Mouse (Mus musculus) hindbrain, embryonic 10.5 days (tissue): ENCODE data around the gene Ugp2. TPM values are rescaled to one million over a fixed set of nuclear protein-coding genes. Genes with fewer than 3 reads are reported as not detected.

ENCODE experiments used
- DNase-seq: peaks from one replicate; pipeline ENCODE4 v3.0.0-alpha.2; 2017; ENCODE audit warnings: low spot score
- H3K27ac ChIP-seq: fragments of 300-500 bp; sonication (generic); 2 replicates; pipeline ENCODE4 v1.5.1; 2016; ENCODE audit warnings: mild to moderate bottlenecking, moderate library complexity
- H3K27me3 ChIP-seq: fragments of 300-500 bp; sonication (generic); 2 replicates; pipeline ENCODE4 v1.6.1; 2016; ENCODE audit warnings: mild to moderate bottlenecking; ENCODE audit not compliant: poor library complexity, insufficient read depth, severe bottlenecking
- H3K36me3 ChIP-seq: fragments of 300-500 bp; sonication (generic); 2 replicates; pipeline ENCODE4 v1.6.1; 2016; ENCODE audit warnings: mild to moderate bottlenecking, moderate library complexity
- H3K4me1 ChIP-seq: fragments of 300-500 bp; sonication (generic); replicated peaks from 2 replicates; pipeline ENCODE4 v1.6.1; 2016; ENCODE audit warnings: mild to moderate bottlenecking
- H3K4me3 ChIP-seq: fragments of 300-500 bp; sonication (generic); 2 replicates; pipeline ENCODE4 v1.5.1; 2016; ENCODE audit warnings: mild to moderate bottlenecking, moderate library complexity
- H3K9me3 ChIP-seq: fragments of 300-500 bp; sonication (generic); 2 replicates; pipeline ENCODE4 v1.6.1; 2016; ENCODE audit warnings: mild to moderate bottlenecking, moderate library complexity
- WGBS: fragments of 180-500 bp; shearing (Covaris S2); methylation state at CpG from one replicate; pipeline ENCODE4 v1.1.7; 2016; 5-methylcytosine and 5-hydroxymethylcytosine counted together
- polyA plus RNA-seq: library from polyadenylated mRNA; unstranded; fragments of >200 nt; fragmentation: Nextera tagmentation; extraction: Ambion mirVana; gene quantifications from 2 replicates; pipeline ENCODE4 v1.2.1, GENCODE M21; 2016

Ugp2 gene
- polyA plus RNA-seq, 1 experiment from 2014 or later: 55.7 TPM

- no peak for DNase-seq
- Histone ChIP-seq H3K4me1 (peaks cover 24% of the 10 kb centered on the region), H3K36me3 (no peaks in the 10 kb centered on the region), H3K27me3 (no peaks in the 10 kb centered on the region), H3K27ac (0 out of 2 replicates have a peak overlapping the region, but pooled peaks have one; percentile 16), H3K9me3 (no peaks in the 10 kb centered on the region), H3K4me3 (peak overlapping the region; percentile 79)
- 31% methylated on average over 9 of the region's 9 CpGs for WGBS
These were observed 1.6 kb downstream of the Ugp2 start for GRCm38 (mm10) chr11:21369248-21370016.

- H3K9me3 ChIP-seq: no peaks in the 10 kb centered on the region
- no peak overlapping the region for H3K27ac ChIP-seq
- peak overlapping the region; percentile 79 for H3K4me3 ChIP-seq
- WGBS: 61% methylated on average over 7 of the region's 7 CpGs
- no peaks in the 10 kb centered on the region for H3K36me3 ChIP-seq
- peaks cover 24% of the 10 kb centered on the region for H3K4me1 ChIP-seq
- DNase-seq: no peak
- no peaks in the 10 kb centered on the region for H3K27me3 ChIP-seq
These were observed 2.5 kb downstream of the Ugp2 start for GRCm38 (mm10) chr11:21368466-21368865.

DNA sequence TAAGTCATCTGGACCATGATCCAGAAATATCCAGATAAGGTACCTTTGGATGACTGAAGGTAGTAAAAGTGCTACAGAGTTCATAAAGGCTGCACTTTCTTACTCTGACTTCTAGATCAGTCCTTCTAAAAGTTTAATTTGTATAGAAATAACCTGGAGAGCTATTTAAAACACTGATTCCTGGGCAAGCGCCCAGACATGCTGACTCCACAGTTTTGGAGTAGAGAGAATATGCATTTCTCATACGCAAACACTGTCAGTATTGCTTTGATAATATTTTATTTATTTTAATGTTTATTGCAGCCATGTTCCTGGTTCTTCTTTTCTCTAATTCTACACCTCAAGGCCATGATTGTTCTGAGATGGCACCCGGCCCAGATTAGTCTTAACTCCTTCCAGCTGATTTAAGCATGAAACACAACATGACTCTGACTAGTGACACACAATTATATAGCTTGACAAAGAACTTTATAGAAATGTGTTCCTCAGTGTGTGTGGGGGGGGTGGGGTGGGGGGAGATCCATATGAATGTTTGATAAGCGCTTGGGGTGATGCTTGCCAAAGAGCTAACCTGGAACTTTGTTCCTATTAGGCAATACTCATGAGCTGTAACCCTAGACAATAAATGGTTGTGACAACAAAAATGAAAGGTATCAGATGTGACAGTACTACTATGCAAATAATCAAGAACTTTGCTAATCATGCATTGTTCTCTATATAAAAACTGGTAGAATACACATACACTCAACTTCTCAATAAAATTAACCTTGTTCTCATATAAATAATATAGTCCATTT lies 7.7 kb downstream of the Ugp2 start:
- Histone ChIP-seq H3K27ac (no peak overlapping the region), H3K4me1 (peaks cover 2% of the 10 kb centered on the region), H3K9me3 (no peaks in the 10 kb centered on the region), H3K27me3 (no peaks in the 10 kb centered on the region), H3K36me3 (no peaks in the 10 kb centered on the region), H3K4me3 (no peak overlapping the region)
- no peak for DNase-seq
- WGBS: 96% methylated on average over 4 of the region's 4 CpGs

DNA sequence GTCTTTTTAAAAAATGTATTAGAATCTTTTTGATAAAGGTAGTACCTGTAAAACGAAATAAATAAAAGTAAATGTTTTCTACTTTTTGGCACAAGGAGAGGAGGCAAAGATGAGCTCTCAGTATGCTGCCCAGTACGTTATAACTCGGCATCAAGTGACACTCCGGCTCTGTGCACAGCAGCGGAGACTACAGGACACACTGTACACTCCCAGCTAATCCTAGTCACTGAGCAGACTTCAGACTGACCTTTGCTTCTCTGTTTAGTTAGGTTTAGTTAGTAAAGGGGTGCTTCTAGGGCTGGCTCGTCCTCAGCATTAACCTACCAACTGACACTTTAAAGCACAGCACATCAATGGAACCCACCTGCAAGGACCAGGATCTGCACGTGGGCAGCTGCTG lies 19.7 kb downstream of the Ugp2 start:
- DNase-seq: no peak
- no peak overlapping the region for H3K4me3 ChIP-seq
- no peaks in the 10 kb centered on the region for H3K27me3 ChIP-seq
- 93% methylated on average over 7 of the region's 7 CpGs for WGBS
- no peaks in the 10 kb centered on the region for H3K9me3 ChIP-seq
- no peak overlapping the region for H3K27ac ChIP-seq
- H3K4me1 ChIP-seq: no peaks in the 10 kb centered on the region
- H3K36me3 ChIP-seq: peaks cover 28% of the 10 kb centered on the region

DNA sequence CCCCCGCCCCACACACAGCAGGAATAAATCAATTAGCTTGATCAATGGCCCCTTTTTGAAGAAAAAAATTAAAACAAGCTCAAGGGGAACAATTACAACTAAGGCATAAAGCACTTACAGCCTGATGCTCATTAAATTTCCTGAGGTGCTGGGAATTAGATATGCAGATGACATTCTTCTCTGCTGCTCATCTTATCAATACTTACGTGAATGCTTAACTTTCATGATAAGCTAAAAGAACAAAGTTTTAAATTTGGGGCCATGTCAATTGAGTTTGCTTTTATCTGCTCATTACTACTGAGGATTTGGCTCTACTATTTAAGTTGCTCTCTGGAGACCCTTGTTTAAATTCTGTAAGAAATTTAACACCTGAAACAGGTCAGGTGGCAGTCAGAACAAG lies 22.1 kb downstream of the Ugp2 start:
- no peak for DNase-seq
- 85% methylated on average over 2 of the region's 2 CpGs for WGBS
- no peak overlapping the region for H3K4me3 ChIP-seq
- no peaks in the 10 kb centered on the region for H3K9me3 ChIP-seq
- peaks cover 33% of the 10 kb centered on the region for H3K36me3 ChIP-seq
- H3K4me1 ChIP-seq: no peaks in the 10 kb centered on the region
- H3K27ac ChIP-seq: no peak overlapping the region
- no peaks in the 10 kb centered on the region for H3K27me3 ChIP-seq

GRCm38 (mm10) chr11:21346020-21346419 lies 25.0 kb downstream of the Ugp2 start:
- no peak for DNase-seq
- H3K4me3 ChIP-seq: no peak overlapping the region
- H3K9me3 ChIP-seq: no peaks in the 10 kb centered on the region
- 93% methylated on average over 3 of the region's 3 CpGs for WGBS
- H3K4me1 ChIP-seq: no peaks in the 10 kb centered on the region
- H3K27ac ChIP-seq: no peak overlapping the region
- H3K27me3 ChIP-seq: no peaks in the 10 kb centered on the region
- peaks cover 28% of the 10 kb centered on the region for H3K36me3 ChIP-seq

- DNase-seq: no peak
- WGBS: 94% methylated on average over 5 of the region's 5 CpGs
- no peaks in the 10 kb centered on the region for H3K4me1 ChIP-seq
These were observed 27.5 kb downstream of the Ugp2 start for GRCm38 (mm10) chr11:21343490-21343889.

DNA sequence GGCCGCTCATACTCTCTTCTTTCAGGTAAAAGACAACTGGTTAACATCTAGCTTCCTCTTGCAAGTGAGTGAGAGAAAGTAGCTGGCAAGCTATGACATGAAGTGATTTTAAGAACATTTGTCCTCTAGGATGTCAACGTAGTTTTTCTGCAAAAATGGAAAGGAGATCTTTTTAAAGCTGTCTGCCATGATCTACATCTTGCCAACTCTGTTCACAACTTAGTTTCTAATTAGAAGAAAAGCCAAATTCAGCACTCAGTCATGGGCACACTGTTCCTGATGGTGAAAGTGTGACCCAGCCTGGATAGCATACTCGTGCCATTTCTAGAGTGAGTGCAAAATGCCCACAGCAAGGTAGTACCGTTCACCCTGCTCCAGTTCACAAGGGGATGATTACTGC lies 31.9 kb downstream of the Ugp2 start:
- Histone ChIP-seq H3K36me3 (peaks cover 12% of the 10 kb centered on the region), H3K9me3 (no peaks in the 10 kb centered on the region), H3K4me3 (no peak overlapping the region), H3K4me1 (no peaks in the 10 kb centered on the region), H3K27me3 (no peaks in the 10 kb centered on the region), H3K27ac (no peak overlapping the region)
- no peak for DNase-seq
- WGBS: 92% methylated on average over 4 of the region's 4 CpGs

More at GRCm38 (mm10) chr11:21343490-21343889, 27.5 kb downstream of the Ugp2 start:
- no peak overlapping the region for H3K27ac ChIP-seq
- no peak overlapping the region for H3K4me3 ChIP-seq
- H3K9me3 ChIP-seq: no peaks in the 10 kb centered on the region
- H3K36me3 ChIP-seq: peaks cover 28% of the 10 kb centered on the region
- no peaks in the 10 kb centered on the region for H3K27me3 ChIP-seq

DNA sequence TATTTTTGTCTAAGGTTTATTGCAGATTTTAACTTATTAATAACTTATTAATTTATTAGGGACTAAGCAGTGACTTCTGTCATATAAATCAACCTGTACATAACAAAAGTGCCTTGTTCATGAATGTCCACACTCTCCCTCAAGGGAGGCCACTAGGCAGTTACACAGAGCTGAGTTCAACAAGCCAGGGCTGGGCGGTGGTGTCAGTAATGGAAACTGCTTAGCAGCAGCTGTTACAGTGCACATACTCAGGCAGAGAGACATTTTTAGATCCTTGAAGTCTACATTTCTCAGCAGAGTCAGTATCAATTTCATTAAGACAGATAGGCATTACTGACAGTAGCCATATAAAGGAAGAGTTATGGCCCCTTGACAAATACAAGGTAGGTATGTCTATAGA lies 33.1 kb downstream of the Ugp2 start:
- Histone ChIP-seq H3K4me1 (no peaks in the 10 kb centered on the region), H3K4me3 (no peak overlapping the region), H3K27ac (no peak overlapping the region), H3K36me3 (peaks cover 7% of the 10 kb centered on the region), H3K9me3 (no peaks in the 10 kb centered on the region), H3K27me3 (no peaks in the 10 kb centered on the region)
- DNase-seq: no peak
- 86% methylated on average over 1 of the region's 1 CpGs for WGBS

DNA sequence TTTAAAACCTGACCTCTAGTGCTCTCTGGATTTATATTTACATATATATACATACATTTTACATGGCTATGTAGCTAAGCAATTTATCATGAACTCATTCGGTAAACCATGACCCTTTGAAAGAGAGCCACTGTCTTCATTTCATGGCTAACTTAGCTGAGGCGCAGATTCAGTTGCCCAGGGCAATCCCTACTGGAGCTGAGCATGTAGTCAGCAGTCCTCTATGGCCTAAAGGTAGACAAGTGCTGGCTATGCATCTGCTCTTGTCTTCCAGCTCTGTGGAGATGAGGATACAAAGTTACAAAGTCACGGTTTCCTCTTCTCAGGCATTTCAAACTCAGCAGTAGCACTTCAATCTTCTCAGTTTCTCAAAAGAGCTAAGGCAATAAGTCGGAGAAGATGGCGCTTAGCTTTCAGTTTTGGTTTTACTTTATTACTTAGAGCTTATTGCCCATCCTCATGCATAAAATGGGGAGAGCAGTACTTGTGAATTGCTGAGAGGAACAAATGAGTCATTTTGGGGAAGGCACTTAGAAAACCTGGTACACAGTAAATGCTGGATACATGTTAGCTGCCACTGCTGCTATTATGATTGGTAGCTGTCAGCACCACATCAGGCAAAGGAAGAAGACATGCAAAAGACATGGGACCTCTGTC lies 38.2 kb downstream of the Ugp2 start:
- WGBS: 96% methylated on average over 5 of the region's 5 CpGs
- Histone ChIP-seq H3K4me3 (no peak overlapping the region), H3K36me3 (peaks cover 52% of the 10 kb centered on the region), H3K4me1 (no peaks in the 10 kb centered on the region), H3K9me3 (no peaks in the 10 kb centered on the region), H3K27ac (no peak overlapping the region), H3K27me3 (no peaks in the 10 kb centered on the region)
- no peak for DNase-seq

GRCm38 (mm10) chr11:21328141-21328540 lies 42.9 kb downstream of the Ugp2 start:
- DNase-seq: no peak
- no peak overlapping the region for H3K27ac ChIP-seq
- H3K36me3 ChIP-seq: peaks cover 78% of the 10 kb centered on the region
- no peaks in the 10 kb centered on the region for H3K4me1 ChIP-seq
- H3K27me3 ChIP-seq: no peaks in the 10 kb centered on the region
- 90% methylated on average over 5 of the region's 5 CpGs for WGBS
- H3K4me3 ChIP-seq: no peak overlapping the region
- no peaks in the 10 kb centered on the region for H3K9me3 ChIP-seq

DNA sequence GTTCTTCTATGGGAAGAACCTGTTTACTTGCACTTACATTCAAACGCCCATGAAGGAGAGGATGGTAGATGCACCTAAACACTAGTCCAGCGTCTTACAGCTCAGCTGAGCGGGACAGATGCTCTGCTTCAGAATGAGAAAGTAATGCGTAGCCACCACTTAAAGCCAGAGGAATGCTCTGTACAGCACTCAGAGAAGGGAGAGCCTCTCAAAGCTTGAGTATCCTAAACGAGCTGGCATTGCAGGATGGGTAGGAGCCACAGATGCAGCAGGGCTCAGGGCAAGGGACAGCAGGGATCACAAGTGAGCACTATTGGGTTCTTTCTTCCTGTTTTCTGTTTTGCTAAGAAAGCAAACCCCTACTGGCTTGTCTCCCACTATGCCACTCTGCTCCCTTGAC lies 43.5 kb downstream of the Ugp2 start:
- WGBS: 91% methylated on average over 5 of the region's 5 CpGs
- Histone ChIP-seq H3K4me1 (no peaks in the 10 kb centered on the region), H3K36me3 (peaks cover 78% of the 10 kb centered on the region), H3K27ac (no peak overlapping the region), H3K4me3 (no peak overlapping the region), H3K9me3 (no peaks in the 10 kb centered on the region), H3K27me3 (no peaks in the 10 kb centered on the region)
- no peak for DNase-seq

GRCm38 (mm10) chr11:21326770-21327169 lies 44.2 kb downstream of the Ugp2 start:
- Histone ChIP-seq H3K4me1 (no peaks in the 10 kb centered on the region), H3K27ac (no peak overlapping the region), H3K9me3 (no peaks in the 10 kb centered on the region), H3K27me3 (no peaks in the 10 kb centered on the region), H3K4me3 (no peak overlapping the region), H3K36me3 (peaks cover 78% of the 10 kb centered on the region)
- WGBS: 61% methylated on average over 2 of the region's 2 CpGs
- no peak for DNase-seq
